Mouse (Mus musculus): ENCODE measurements around the gene Hhat.

The Hhat gene

GRCm38 (mm10) chr1:192489908-192490825 is 280.9 kb downstream of the Hhat start:
- no peak for DNase-seq (ENCODE audit: low read depth)

GRCm38 (mm10) chr1:192487571-192487970 is 283.5 kb downstream of the Hhat start:
- no peak for DNase-seq (ENCODE audit: low read depth)

- no peak for DNase-seq (ENCODE audit: low read depth)
These were observed 286.0 kb downstream of the Hhat start for GRCm38 (mm10) chr1:192485030-192485429.

- no peak for DNase-seq (ENCODE audit: low read depth)
These were observed 289.6 kb downstream of the Hhat start for GRCm38 (mm10) chr1:192481446-192481845.

GRCm38 (mm10) chr1:192480072-192480784 is 290.8 kb downstream of the Hhat start:
- DNase-seq (ENCODE audit: low read depth) = no peak

- no peak for DNase-seq (ENCODE audit: low read depth)
These were observed 292.8 kb downstream of the Hhat start for GRCm38 (mm10) chr1:192478176-192478575.

- DNase-seq (ENCODE audit: low read depth) = no peak
These were observed 293.5 kb downstream of the Hhat start for GRCm38 (mm10) chr1:192477556-192477955.

GRCm38 (mm10) chr1:192476704-192477103 is 294.3 kb downstream of the Hhat start:
- no peak for DNase-seq (ENCODE audit: low read depth)

- no peak for DNase-seq (ENCODE audit: low read depth)
These were observed 297.9 kb downstream of the Hhat start for GRCm38 (mm10) chr1:192473134-192473533.

GRCm38 (mm10) chr1:192472366-192472765 is 298.7 kb downstream of the Hhat start:
- no peak for DNase-seq (ENCODE audit: low read depth)

- DNase-seq (ENCODE audit: low read depth) = no peak
These were observed 307.3 kb downstream of the Hhat start for GRCm38 (mm10) chr1:192463732-192464131.

- no peak for DNase-seq (ENCODE audit: low read depth)
These were observed 313.4 kb downstream of the Hhat start for GRCm38 (mm10) chr1:192457526-192458206.

GRCm38 (mm10) chr1:192457037-192457436 is 314.0 kb downstream of the Hhat start:
- no peak for DNase-seq (ENCODE audit: low read depth)

- no peak for DNase-seq (ENCODE audit: low read depth)
These were observed 316.0 kb downstream of the Hhat start for GRCm38 (mm10) chr1:192454981-192455380.

- DNase-seq (ENCODE audit: low read depth) = no peak
These were observed 316.5 kb downstream of the Hhat start for GRCm38 (mm10) chr1:192454501-192454900.

GRCm38 (mm10) chr1:192451722-192452121 is 319.3 kb downstream of the Hhat start:
- DNase-seq (ENCODE audit: low read depth) = no peak

GRCm38 (mm10) chr1:192450425-192450824 is 320.6 kb downstream of the Hhat start:
- no peak for DNase-seq (ENCODE audit: low read depth)

- DNase-seq (ENCODE audit: low read depth) = no peak
These were observed 321.3 kb downstream of the Hhat start for GRCm38 (mm10) chr1:192449572-192450351.

GRCm38 (mm10) chr1:192448512-192448911 is 322.5 kb downstream of the Hhat start:
- no peak for DNase-seq (ENCODE audit: low read depth)

- DNase-seq (ENCODE audit: low read depth) = no peak
These were observed 323.4 kb downstream of the Hhat start for GRCm38 (mm10) chr1:192447666-192448065.

Measured in c-Kit-positive CD71-positive TER-119-negative erythroid progenitor cells, embryonic 14.5 days (primary cell).